Mouse (Mus musculus): ENCODE data around the gene Dpf2. TPM values are rescaled to one million over a fixed set of nuclear protein-coding genes. Genes with fewer than 3 reads are reported as not detected.
A peak's percentile ranks its signal among the peaks of the same experiment; 100 is the strongest.
"Not testable (repeated sequence)": the region's sequence is repeated elsewhere in the genome, so short reads cannot be mapped to it uniquely, and the experiment has no call there.

Dpf2 gene
- polyA plus RNA-seq, 1 experiment from 2014 or later, result 155 TPM

DNA sequence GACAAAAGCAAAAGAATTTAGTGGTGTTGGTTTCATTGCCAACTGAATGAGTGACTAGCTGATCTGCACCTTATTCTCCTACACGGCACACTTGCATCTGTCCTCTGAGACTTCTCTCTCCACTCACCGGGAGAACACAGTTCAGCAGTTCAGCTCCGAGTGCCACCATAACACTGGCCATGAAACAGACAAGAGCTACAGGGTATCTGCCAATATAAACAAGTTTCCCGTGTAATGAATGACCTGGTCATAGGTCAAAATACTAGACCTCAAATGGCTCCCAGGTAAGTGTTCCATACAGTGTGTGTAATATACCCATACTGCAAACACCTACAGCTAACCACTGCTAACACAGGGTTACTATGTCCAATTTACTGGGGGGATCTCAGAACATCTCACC lies 23.6 kb downstream of the Dpf2 start:
- Histone ChIP-seq H3K27ac (ENCODE audit: low read length) (no peak overlapping the region), H3K27me3 (ENCODE audit: control insufficient read depth, insufficient read depth, low read depth, low read length) (no peaks in the 10 kb centered on the region), H3K4me2 (ENCODE audit: low read depth, low read length) (no peak overlapping the region), H3K4me1 (replicated peaks; ENCODE audit: control insufficient read depth, insufficient read depth, low read length) (peaks cover 4% of the 10 kb centered on the region; the same call in 1 of the 2 replicates), H3K9ac (ENCODE audit: low read length) (no peak overlapping the region), H3K4me3 (ENCODE audit: low read length) (no peak overlapping the region), H3K36me3 (ENCODE audit: control insufficient read depth, insufficient read depth, low read length) (no peaks in the 10 kb centered on the region), H3K9me3 (ENCODE audit: control insufficient read depth, low read length) (no peaks in the 10 kb centered on the region)
- ATAC-seq (ENCODE audit: low read depth), result no peak
- 48% methylated on average over 4 of the region's 4 CpGs for WGBS

GRCm38 (mm10) chr19:5887234-5887815 lies 25.5 kb downstream of the Dpf2 start:
- H3K4me2 ChIP-seq (ENCODE audit: low read depth, low read length), result no peak overlapping the region
- H3K36me3 ChIP-seq (ENCODE audit: control insufficient read depth, insufficient read depth, low read length), result no peaks in the 10 kb centered on the region
- no peak overlapping the region for H3K9ac ChIP-seq (ENCODE audit: low read length)
- no peaks in the 10 kb centered on the region for H3K9me3 ChIP-seq (ENCODE audit: control insufficient read depth, low read length)
- H3K4me1 ChIP-seq (replicated peaks; ENCODE audit: control insufficient read depth, insufficient read depth, low read length), result no peaks in the 10 kb centered on the region
- no peak overlapping the region for H3K27ac ChIP-seq (ENCODE audit: low read length)
- no peak overlapping the region for H3K4me3 ChIP-seq (ENCODE audit: low read length)
- no peak for ATAC-seq (ENCODE audit: low read depth)
- 64% methylated on average over 3 of the region's 3 CpGs for WGBS
- H3K27me3 ChIP-seq (ENCODE audit: control insufficient read depth, insufficient read depth, low read depth, low read length), result no peaks in the 10 kb centered on the region

GRCm38 (mm10) chr19:5885838-5886237 lies 27.0 kb downstream of the Dpf2 start:
- Histone ChIP-seq H3K9me3 (ENCODE audit: control insufficient read depth, low read length) (no peaks in the 10 kb centered on the region), H3K36me3 (ENCODE audit: control insufficient read depth, insufficient read depth, low read length) (no peaks in the 10 kb centered on the region), H3K4me2 (ENCODE audit: low read depth, low read length) (no peak overlapping the region), H3K27ac (ENCODE audit: low read length) (no peak overlapping the region), H3K27me3 (ENCODE audit: control insufficient read depth, insufficient read depth, low read depth, low read length) (no peaks in the 10 kb centered on the region), H3K4me1 (replicated peaks; ENCODE audit: control insufficient read depth, insufficient read depth, low read length) (no peaks in the 10 kb centered on the region), H3K4me3 (ENCODE audit: low read length) (no peak overlapping the region), H3K9ac (ENCODE audit: low read length) (no peak overlapping the region)
- no peak for ATAC-seq (ENCODE audit: low read depth)
- 56% methylated on average over 4 of the region's 4 CpGs for WGBS

DNA sequence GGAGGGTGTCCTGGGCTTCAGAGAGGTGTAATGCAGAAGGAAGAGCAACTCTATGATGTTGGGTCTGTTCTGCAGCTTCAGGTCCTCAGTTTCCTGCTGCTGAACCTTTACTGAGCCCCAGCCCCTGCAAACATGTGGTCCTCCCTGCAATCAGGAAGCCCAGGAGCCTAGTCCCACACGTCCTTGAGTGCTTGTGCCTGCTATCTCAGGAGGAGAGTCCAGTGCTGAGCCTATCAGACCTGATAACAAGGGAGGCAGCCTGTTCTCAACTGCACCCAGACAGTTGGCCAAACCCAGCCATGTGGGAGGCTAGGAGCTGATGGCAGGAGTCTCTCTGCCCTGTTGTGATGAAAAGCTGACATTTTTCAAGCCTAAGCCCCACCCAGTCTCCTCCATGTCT lies 28.9 kb downstream of the Dpf2 start:
- 19% methylated on average over 1 of the region's 1 CpGs for WGBS

DNA sequence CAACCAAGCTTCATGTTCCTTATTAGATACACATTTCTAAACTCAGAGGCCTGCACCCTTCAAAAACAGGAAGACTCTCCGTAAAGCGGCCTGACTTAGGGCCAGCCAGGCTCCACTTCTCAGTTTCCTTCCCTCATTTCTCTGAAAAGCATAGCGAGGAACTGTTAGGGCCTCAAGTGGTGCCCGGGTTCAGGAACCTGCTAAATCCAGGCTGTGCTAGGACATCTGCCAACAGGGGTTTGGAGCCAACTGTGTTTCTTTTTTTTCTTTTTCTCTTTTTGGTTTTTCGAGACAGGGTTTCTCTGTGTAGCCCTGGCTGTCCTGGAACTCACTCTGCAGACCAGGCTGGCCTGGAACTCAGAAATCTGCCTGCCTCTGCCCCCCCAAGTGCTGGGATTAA lies 30.7 kb downstream of the Dpf2 start:
- not testable (repeated sequence) for H3K9me3 ChIP-seq (ENCODE audit: control insufficient read depth, low read length); H3K27ac ChIP-seq (ENCODE audit: low read length); ATAC-seq (ENCODE audit: low read depth); H3K27me3 ChIP-seq (ENCODE audit: control insufficient read depth, insufficient read depth, low read depth, low read length); H3K4me2 ChIP-seq (ENCODE audit: low read depth, low read length); H3K36me3 ChIP-seq (ENCODE audit: control insufficient read depth, insufficient read depth, low read length); H3K9ac ChIP-seq (ENCODE audit: low read length); H3K4me3 ChIP-seq (ENCODE audit: low read length)
- peaks cover 18% of the 10 kb centered on the region for H3K4me1 ChIP-seq (replicated peaks; ENCODE audit: control insufficient read depth, insufficient read depth, low read length)
- WGBS, result 72% methylated on average over 5 of the region's 5 CpGs

More for the DNA sequence above, 28.9 kb downstream of the Dpf2 start:
- Histone ChIP-seq H3K4me3 (ENCODE audit: low read length) (no peak overlapping the region), H3K27ac (ENCODE audit: low read length) (no peak overlapping the region), H3K9me3 (ENCODE audit: control insufficient read depth, low read length) (no peaks in the 10 kb centered on the region), H3K27me3 (ENCODE audit: control insufficient read depth, insufficient read depth, low read depth, low read length) (no peaks in the 10 kb centered on the region), H3K4me2 (ENCODE audit: low read depth, low read length) (no peak overlapping the region), H3K9ac (ENCODE audit: low read length) (no peak overlapping the region), H3K36me3 (ENCODE audit: control insufficient read depth, insufficient read depth, low read length) (no peaks in the 10 kb centered on the region), H3K4me1 (replicated peaks; ENCODE audit: control insufficient read depth, insufficient read depth, low read length) (no peaks in the 10 kb centered on the region; the same call in 1 of the 2 replicates)
- ATAC-seq (ENCODE audit: low read depth), result no peak

- no peak overlapping the region for H3K9ac ChIP-seq (ENCODE audit: low read length)
- no peaks in the 10 kb centered on the region for H3K36me3 ChIP-seq (ENCODE audit: control insufficient read depth, insufficient read depth, low read length)
- WGBS, result 91% methylated on average over 6 of the region's 6 CpGs
- H3K4me2 ChIP-seq (ENCODE audit: low read depth, low read length), result no peak overlapping the region
- no peaks in the 10 kb centered on the region for H3K9me3 ChIP-seq (ENCODE audit: control insufficient read depth, low read length)
- no peak for ATAC-seq (ENCODE audit: low read depth)
- no peak overlapping the region for H3K4me3 ChIP-seq (ENCODE audit: low read length)
- no peaks in the 10 kb centered on the region for H3K27me3 ChIP-seq (ENCODE audit: control insufficient read depth, insufficient read depth, low read depth, low read length)
- peaks cover 18% of the 10 kb centered on the region for H3K4me1 ChIP-seq (replicated peaks; ENCODE audit: control insufficient read depth, insufficient read depth, low read length)
- no peak overlapping the region for H3K27ac ChIP-seq (ENCODE audit: low read length)
These were observed 31.7 kb downstream of the Dpf2 start for GRCm38 (mm10) chr19:5881155-5881554.

DNA sequence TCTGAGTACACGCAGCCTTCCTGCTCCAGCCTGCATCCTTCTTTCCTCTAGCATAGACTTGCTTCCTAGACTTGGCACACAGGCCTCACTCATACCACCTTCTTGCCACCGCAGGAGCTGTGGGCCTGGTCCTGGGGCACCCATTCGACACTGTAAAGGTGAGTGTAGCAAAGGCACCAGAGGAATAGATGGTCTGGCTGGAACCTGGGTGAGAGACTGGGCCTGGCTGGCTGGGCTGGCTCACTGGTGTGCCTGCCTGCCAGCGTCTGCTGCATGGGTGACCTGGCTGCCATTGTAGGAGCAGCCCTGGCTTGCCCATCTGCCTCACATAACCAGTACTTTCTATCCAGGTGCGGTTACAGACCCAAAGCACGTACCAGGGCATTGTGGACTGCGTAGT lies 33.1 kb downstream of the Dpf2 start:
- no peak for ATAC-seq (ENCODE audit: low read depth)
- peaks cover 23% of the 10 kb centered on the region for H3K4me1 ChIP-seq (replicated peaks; ENCODE audit: control insufficient read depth, insufficient read depth, low read length)
- H3K27me3 ChIP-seq (ENCODE audit: control insufficient read depth, insufficient read depth, low read depth, low read length), result no peaks in the 10 kb centered on the region
- WGBS, result 88% methylated on average over 7 of the region's 7 CpGs
- no peak overlapping the region for H3K4me3 ChIP-seq (ENCODE audit: low read length)
- H3K4me2 ChIP-seq (ENCODE audit: low read depth, low read length), result no peak overlapping the region
- H3K9ac ChIP-seq (ENCODE audit: low read length), result no peak overlapping the region
- H3K27ac ChIP-seq (ENCODE audit: low read length), result no peak overlapping the region
- H3K9me3 ChIP-seq (ENCODE audit: control insufficient read depth, low read length), result no peaks in the 10 kb centered on the region
- H3K36me3 ChIP-seq (ENCODE audit: control insufficient read depth, insufficient read depth, low read length), result no peaks in the 10 kb centered on the region

DNA sequence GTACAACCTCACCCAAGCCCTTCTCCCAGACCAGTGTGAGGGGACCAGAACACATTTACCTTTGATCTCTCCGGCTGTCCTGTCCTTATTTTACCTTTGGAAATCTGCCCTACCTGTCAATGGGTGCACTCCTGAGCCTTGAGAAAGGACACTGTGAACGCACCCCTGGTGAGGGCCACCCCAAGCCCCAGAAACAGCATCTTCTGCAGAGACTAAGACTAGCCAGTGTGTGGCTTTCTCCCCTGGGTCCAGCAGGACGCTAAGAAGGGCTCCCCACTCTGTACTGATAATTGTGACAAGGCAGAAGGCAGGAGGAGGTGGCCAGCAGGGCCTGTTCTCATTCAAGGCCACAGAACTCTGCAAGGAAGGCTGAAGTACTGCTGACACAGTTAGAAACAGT lies 33.9 kb downstream of the Dpf2 start:
- H3K27me3 ChIP-seq (ENCODE audit: control insufficient read depth, insufficient read depth, low read depth, low read length), result no peaks in the 10 kb centered on the region
- no peak overlapping the region for H3K4me3 ChIP-seq (ENCODE audit: low read length)
- no peak for ATAC-seq (ENCODE audit: low read depth)
- WGBS, result 77% methylated on average over 3 of the region's 3 CpGs
- H3K4me2 ChIP-seq (ENCODE audit: low read depth, low read length), result no peak overlapping the region
- H3K9me3 ChIP-seq (ENCODE audit: control insufficient read depth, low read length), result no peaks in the 10 kb centered on the region
- no peaks in the 10 kb centered on the region for H3K36me3 ChIP-seq (ENCODE audit: control insufficient read depth, insufficient read depth, low read length)
- no peak overlapping the region for H3K27ac ChIP-seq (ENCODE audit: low read length)
- peak overlapping the region; percentile 63; the same call in 1 of the 2 replicates for H3K9ac ChIP-seq (ENCODE audit: low read length)
- peaks cover 29% of the 10 kb centered on the region for H3K4me1 ChIP-seq (replicated peaks; ENCODE audit: control insufficient read depth, insufficient read depth, low read length)

GRCm38 (mm10) chr19:5878362-5878722 lies 34.5 kb downstream of the Dpf2 start:
- peak overlapping the region; percentile 43 for H3K4me2 ChIP-seq (ENCODE audit: low read depth, low read length)
- WGBS, result 25% methylated on average over 7 of the region's 7 CpGs
- ATAC-seq (ENCODE audit: low read depth), result peak; percentile 24
- H3K27ac ChIP-seq (ENCODE audit: low read length), result peak overlapping the region; percentile 83
- peak overlapping the region; percentile 63 for H3K9ac ChIP-seq (ENCODE audit: low read length)
- H3K36me3 ChIP-seq (ENCODE audit: control insufficient read depth, insufficient read depth, low read length), result no peaks in the 10 kb centered on the region
- peaks cover 33% of the 10 kb centered on the region for H3K4me1 ChIP-seq (replicated peaks; ENCODE audit: control insufficient read depth, insufficient read depth, low read length)
- no peaks in the 10 kb centered on the region for H3K9me3 ChIP-seq (ENCODE audit: control insufficient read depth, low read length)
- H3K27me3 ChIP-seq (ENCODE audit: control insufficient read depth, insufficient read depth, low read depth, low read length), result no peaks in the 10 kb centered on the region
- peak overlapping the region; percentile 26 for H3K4me3 ChIP-seq (ENCODE audit: low read length)
